Mouse (Mus musculus) embryonic facial prominence, embryonic 15.5 days (tissue): ENCODE results near the gene Casc3. TPM values are rescaled to one million over a fixed set of nuclear protein-coding genes. Genes with fewer than 3 reads are reported as not detected.

Experiments
- ATAC-seq: fragments of 200-750 bp; cut with Nextera tagmentation; 2 replicates; pipeline ENCODE4 v1.8.0; 2017; ENCODE audit warnings: low read depth, moderate TSS enrichment; ENCODE audit not compliant: insufficient number of reproducible peaks, low FRiP score, low TSS enrichment
- H3K27ac ChIP-seq: fragments of 300-500 bp; sonication (generic); replicated peaks from 2 replicates; pipeline ENCODE4 v1.5.1; 2015; ENCODE audit warnings: mild to moderate bottlenecking, inconsistent platforms
- H3K27me3 ChIP-seq: fragments of 300-500 bp; sonication (generic); 2 replicates; pipeline ENCODE4 v1.6.1; 2015; ENCODE audit warnings: inconsistent platforms
- H3K36me3 ChIP-seq: fragments of 300-500 bp; sonication (generic); 2 replicates; pipeline ENCODE4 v1.6.1; 2015; ENCODE audit warnings: mild to moderate bottlenecking, inconsistent platforms
- H3K4me1 ChIP-seq: fragments of 300-500 bp; sonication (generic); 2 replicates; pipeline ENCODE4 v1.6.1; 2015; ENCODE audit warnings: inconsistent platforms
- H3K4me2 ChIP-seq: fragments of 300-500 bp; sonication (generic); replicated peaks from 2 replicates; pipeline ENCODE4 v1.6.1; 2015; ENCODE audit warnings: mild to moderate bottlenecking, inconsistent platforms
- H3K4me3 ChIP-seq: fragments of 300-500 bp; sonication (generic); replicated peaks from 2 replicates; pipeline ENCODE4 v1.5.1; 2015; ENCODE audit warnings: mild to moderate bottlenecking, inconsistent platforms
- H3K9ac ChIP-seq: fragments of 300-500 bp; sonication (generic); 2 replicates; pipeline ENCODE4 v1.6.1; 2015; ENCODE audit warnings: inconsistent platforms
- H3K9me3 ChIP-seq: fragments of 300-500 bp; sonication (generic); replicated peaks from 2 replicates; pipeline ENCODE4 v1.6.1; 2016; ENCODE audit warnings: inconsistent platforms
- WGBS: fragments of 180-500 bp; shearing (Covaris S2); methylation state at CpG from one replicate; pipeline ENCODE4 v1.1.7; 2015; 5-methylcytosine and 5-hydroxymethylcytosine counted together
- polyA plus RNA-seq: library from polyadenylated mRNA; unstranded; fragments of >200 nt; fragmentation: Nextera tagmentation; extraction: Ambion mirVana; gene quantifications from 2 replicates; pipeline ENCODE4 v1.2.1, GENCODE M21; 2015

Casc3 gene
- 37.0 and 42.2 TPM in 2 replicates for polyA plus RNA-seq

GRCm38 (mm10) chr11:98804605-98805004 is at the start of gene Casc3:
Gene Casc3, plus strand, starts transcription at chr11:98804905.
- H3K4me2 ChIP-seq = no peak within 1 kb of the TSS
- no peak for ATAC-seq
- H3K4me1 ChIP-seq = peaks cover 7% of the 10 kb centered on the region; the same call in 1 of the 2 replicates
- H3K9me3 ChIP-seq = no peaks in the 10 kb centered on the region
- H3K4me3 ChIP-seq = no peak within 1 kb of the TSS
- H3K27me3 ChIP-seq = no peaks in the 10 kb centered on the region
- peaks cover 81% of the 10 kb centered on the region for H3K36me3 ChIP-seq
- 93% methylated on average over 5 of the region's 5 CpGs for WGBS
- H3K9ac ChIP-seq = no peak within 1 kb of the TSS
- no peak within 1 kb of the TSS for H3K27ac ChIP-seq

- 94% methylated on average over 6 of the region's 6 CpGs for WGBS
Measured at GRCm38 (mm10) chr11:98755726-98756380, 48.9 kb upstream of the Casc3 start.

GRCm38 (mm10) chr11:98756711-98757110 is 48.0 kb upstream of the Casc3 start:
- WGBS = 86% methylated on average over 12 of the region's 12 CpGs
- no peak overlapping the region for H3K4me3 ChIP-seq
- no peak overlapping the region for H3K9ac ChIP-seq
- no peaks in the 10 kb centered on the region for H3K9me3 ChIP-seq
- no peak for ATAC-seq
- peaks cover 66% of the 10 kb centered on the region for H3K36me3 ChIP-seq
- no peak overlapping the region for H3K27ac ChIP-seq
- peaks cover 35% of the 10 kb centered on the region for H3K4me1 ChIP-seq
- no peak overlapping the region for H3K4me2 ChIP-seq
- no peaks in the 10 kb centered on the region for H3K27me3 ChIP-seq

More at GRCm38 (mm10) chr11:98755726-98756380, 48.9 kb upstream of the Casc3 start:
- peaks cover 58% of the 10 kb centered on the region for H3K36me3 ChIP-seq
- H3K4me2 ChIP-seq = no peak overlapping the region
- no peaks in the 10 kb centered on the region for H3K27me3 ChIP-seq
- no peak overlapping the region for H3K9ac ChIP-seq
- H3K9me3 ChIP-seq = no peaks in the 10 kb centered on the region
- no peak overlapping the region for H3K4me3 ChIP-seq
- no peak for ATAC-seq
- no peak overlapping the region for H3K27ac ChIP-seq
- H3K4me1 ChIP-seq = peaks cover 44% of the 10 kb centered on the region

- Histone ChIP-seq H3K27me3 (no peaks in the 10 kb centered on the region), H3K36me3 (peaks cover 70% of the 10 kb centered on the region), H3K4me2 (no peak overlapping the region), H3K9ac (no peak overlapping the region), H3K4me3 (no peak overlapping the region), H3K27ac (no peak overlapping the region), H3K9me3 (no peaks in the 10 kb centered on the region), H3K4me1 (peaks cover 44% of the 10 kb centered on the region)
- WGBS = 94% methylated on average over 4 of the region's 4 CpGs
- ATAC-seq = no peak
Measured at GRCm38 (mm10) chr11:98761939-98762338, 42.8 kb upstream of the Casc3 start.

- H3K9ac ChIP-seq = no peak overlapping the region
- H3K4me2 ChIP-seq = no peak overlapping the region
- H3K4me3 ChIP-seq = no peak overlapping the region
- H3K4me1 ChIP-seq = peaks cover 53% of the 10 kb centered on the region
- peak; percentile 74; the same call in 1 of the 2 replicates for ATAC-seq
- H3K27ac ChIP-seq = peak overlapping the region; percentile 75
- peaks cover 62% of the 10 kb centered on the region for H3K36me3 ChIP-seq
- 61% methylated on average over 17 of the region's 17 CpGs for WGBS
- H3K9me3 ChIP-seq = no peaks in the 10 kb centered on the region
- no peaks in the 10 kb centered on the region for H3K27me3 ChIP-seq
Measured at GRCm38 (mm10) chr11:98762756-98763501, 41.8 kb upstream of the Casc3 start.

GRCm38 (mm10) chr11:98763502-98763861 is 41.2 kb upstream of the Casc3 start:
- Histone ChIP-seq H3K4me1 (peaks cover 58% of the 10 kb centered on the region), H3K4me2 (no peak overlapping the region), H3K9me3 (no peaks in the 10 kb centered on the region), H3K27ac (peak overlapping the region; percentile 75), H3K27me3 (no peaks in the 10 kb centered on the region), H3K36me3 (peaks cover 60% of the 10 kb centered on the region), H3K9ac (no peak overlapping the region), H3K4me3 (no peak overlapping the region)
- ATAC-seq = no peak
- 77% methylated on average over 8 of the region's 8 CpGs for WGBS

- no peak for ATAC-seq
- no peaks in the 10 kb centered on the region for H3K27me3 ChIP-seq
- H3K9me3 ChIP-seq = no peaks in the 10 kb centered on the region
- WGBS = 81% methylated on average over 18 of the region's 18 CpGs
- peak overlapping the region; percentile 75 for H3K27ac ChIP-seq
- no peak overlapping the region for H3K9ac ChIP-seq
- H3K36me3 ChIP-seq = peaks cover 62% of the 10 kb centered on the region
- no peak overlapping the region for H3K4me3 ChIP-seq
- H3K4me2 ChIP-seq = no peak overlapping the region
- peaks cover 64% of the 10 kb centered on the region for H3K4me1 ChIP-seq
Measured at GRCm38 (mm10) chr11:98764091-98764490, 40.6 kb upstream of the Casc3 start.

- no peaks in the 10 kb centered on the region for H3K27me3 ChIP-seq
- no peak overlapping the region for H3K4me2 ChIP-seq
- H3K27ac ChIP-seq = 0 out of 2 replicates have a peak overlapping the region, but pooled peaks have one; percentile 11
- no peaks in the 10 kb centered on the region for H3K9me3 ChIP-seq
- ATAC-seq = no peak
- peaks cover 66% of the 10 kb centered on the region for H3K36me3 ChIP-seq
- no peak overlapping the region for H3K4me3 ChIP-seq
- H3K9ac ChIP-seq = no peak overlapping the region
- H3K4me1 ChIP-seq = peaks cover 65% of the 10 kb centered on the region
Measured at GRCm38 (mm10) chr11:98764746-98765145, 40.0 kb upstream of the Casc3 start.

GRCm38 (mm10) chr11:98765421-98766309 is 39.0 kb upstream of the Casc3 start:
- ATAC-seq = no peak
- Histone ChIP-seq H3K4me1 (peaks cover 71% of the 10 kb centered on the region), H3K9ac (no peak overlapping the region)

GRCm38 (mm10) chr11:98766346-98766745 is 38.4 kb upstream of the Casc3 start:
- Histone ChIP-seq H3K9me3 (no peaks in the 10 kb centered on the region), H3K27ac (no peak overlapping the region; the same call in 1 of the 2 replicates), H3K9ac (no peak overlapping the region), H3K27me3 (no peaks in the 10 kb centered on the region), H3K4me1 (peaks cover 71% of the 10 kb centered on the region), H3K4me2 (no peak overlapping the region), H3K4me3 (no peak overlapping the region), H3K36me3 (peaks cover 61% of the 10 kb centered on the region)
- 50% methylated on average over 2 of the region's 2 CpGs for WGBS
- ATAC-seq = no peak

More at GRCm38 (mm10) chr11:98765421-98766309, 39.0 kb upstream of the Casc3 start:
- Histone ChIP-seq H3K4me2 (no peak overlapping the region), H3K9me3 (no peaks in the 10 kb centered on the region), H3K4me3 (no peak overlapping the region), H3K27me3 (no peaks in the 10 kb centered on the region), H3K36me3 (peaks cover 66% of the 10 kb centered on the region), H3K27ac (peak overlapping the region; percentile 13; the same call in 1 of the 2 replicates)
- WGBS = 36% methylated on average over 8 of the region's 9 CpGs

- WGBS = 46% methylated on average over 5 of the region's 5 CpGs
- no peak; the same call in 1 of the 2 replicates for ATAC-seq
- Histone ChIP-seq H3K36me3 (peaks cover 56% of the 10 kb centered on the region), H3K9me3 (no peaks in the 10 kb centered on the region), H3K27me3 (no peaks in the 10 kb centered on the region), H3K4me1 (peaks cover 71% of the 10 kb centered on the region), H3K4me3 (no peak overlapping the region), H3K27ac (peak overlapping the region; percentile 73; the same call in 1 of the 2 replicates), H3K9ac (no peak overlapping the region), H3K4me2 (no peak overlapping the region; the same call in 1 of the 2 replicates)
Measured at GRCm38 (mm10) chr11:98766816-98767215, 37.9 kb upstream of the Casc3 start.
